Mouse (Mus musculus): ENCODE measurements around the gene Gpr63. TPM values are rescaled to one million over a fixed set of nuclear protein-coding genes. Genes with fewer than 3 reads are reported as not detected.

The Gpr63 gene
- polyA plus RNA-seq (2012; rRNA removed), result 0.07 and 0.08 TPM in 2 replicates

GRCm38 (mm10) chr4:24966299-24966991 is at the start of gene Gpr63:
Gene Gpr63 (plus strand): TSS chr4:24966407.

Other genes starting within 250 kb of the Gpr63 start
- 0.01 and 0.02 TPM in 2 replicates for gene Klhl32, start 115.3 kb upstream of the Gpr63 start, polyA plus RNA-seq (2012; rRNA removed)
- 6.7 and 7.9 TPM in 2 replicates for gene Ndufaf4, start 68.3 kb upstream of the Gpr63 start, polyA plus RNA-seq (2012; rRNA removed)

All from liver, embryonic 14 days (tissue).